8 mouse cellular contexts compared by ENCODE assay signal in genomic region chr3:114903924-114904438, GRCm38 (mm10). TPM values are rescaled to one million over a fixed set of nuclear protein-coding genes. Genes with fewer than 3 reads are reported as not detected.
DNase-seq lines count a peak whose midpoint lies in the region; ATAC-seq and TF ChIP-seq lines count a peak whose summit lies in the region.

Olfm3 (plus strand) TSS chr3:114904078.

- DNase-seq in thymus, postnatal 14 days, result peak; percentile 5
- no peak for DNase-seq in thymus, adult 2 months
- DNase-seq in cerebellum, postnatal 4 days (ENCODE audit: low spot score in 2 of 2), result peak; percentile 37 to 40
- DNase-seq in kidney, postnatal 0 days (ENCODE audit: low spot score), result peak; percentile 72
- DNase-seq in right cerebral cortex, postnatal 10 days (ENCODE audit: low spot score in 2 of 2), result peak; percentile 57 to 66
- no peak for DNase-seq in urinary bladder, postnatal 36 days (ENCODE audit: low spot score in 2 of 2)

- no peaks in the 10 kb centered on the region for H3K36me3 ChIP-seq in thymus, adult 2 months (ENCODE audit: control insufficient read depth, insufficient read depth, low read length)
- H3K36me3 ChIP-seq in kidney, postnatal 0 days (ENCODE audit: insufficient read depth, low read length), result no peaks in the 10 kb centered on the region
- no peaks in the 10 kb centered on the region for H3K36me3 ChIP-seq in limb, embryonic 15.5 days

- H3K4me1 ChIP-seq in thymus, adult 2 months (replicated peaks; ENCODE audit: control insufficient read depth, insufficient read depth, low read length), result no peaks in the 10 kb centered on the region
- no peaks in the 10 kb centered on the region for H3K4me1 ChIP-seq in kidney, postnatal 0 days (replicated peaks; ENCODE audit: insufficient read depth, low read length)
- peaks cover 6% of the 10 kb centered on the region; the same call in 1 of the 2 replicates for H3K4me1 ChIP-seq in limb, embryonic 15.5 days

- no peak within 1 kb of the TSS for H3K4me2 ChIP-seq in kidney, postnatal 0 days (ENCODE audit: low read length)
- H3K4me2 ChIP-seq in limb, embryonic 15.5 days, result peak within 1 kb of the TSS; percentile 34

- no peak within 1 kb of the TSS for H3K27ac ChIP-seq in thymus, adult 2 months (ENCODE audit: control insufficient read depth, insufficient read depth, low read length)
- H3K27ac ChIP-seq in kidney, postnatal 0 days, result no peak within 1 kb of the TSS
- H3K27ac ChIP-seq in limb, embryonic 15.5 days, result no peak within 1 kb of the TSS

- 10% methylated on average over 21 of the region's 21 CpGs for WGBS in thymus, adult 2 months
- 7% methylated on average over 21 of the region's 21 CpGs for WGBS in kidney, postnatal 0 days
- WGBS in limb, embryonic 15.5 days, result 6% methylated on average over 21 of the region's 21 CpGs

- H3K27me3 ChIP-seq in thymus, adult 2 months (ENCODE audit: control insufficient read depth, insufficient read depth, low read length), result no peaks in the 10 kb centered on the region
- H3K27me3 ChIP-seq in kidney, postnatal 0 days (ENCODE audit: insufficient read depth, low read length), result no peaks in the 10 kb centered on the region
- peaks cover 11% of the 10 kb centered on the region for H3K27me3 ChIP-seq in limb, embryonic 15.5 days

- peak; percentile 65 for ATAC-seq in granulocyte monocyte progenitor cell, adult 5-6 weeks (replicated peaks; ENCODE audit: poor library complexity, severe bottlenecking)
- peak; percentile 68; the same call in 1 of the 2 replicates for ATAC-seq in kidney, postnatal 0 days (replicated peaks; ENCODE audit: low FRiP score, low read depth)
- no peak for ATAC-seq in limb, embryonic 15.5 days (ENCODE audit: insufficient number of reproducible peaks, low FRiP score, low TSS enrichment, low read depth)

- TF ChIP-seq CTCF in thymus, adult 2 months (IDR thresholded peaks at IDR 0.05; ENCODE audit: borderline replicate concordance, control insufficient read depth, extremely low read depth, insufficient read depth, low read length, poor library complexity), result no peak
- TF ChIP-seq CTCF in kidney, postnatal 0 days (IDR thresholded peaks at IDR 0.05; ENCODE audit: low read depth), result no peak

- H3K9ac ChIP-seq in kidney, postnatal 0 days (ENCODE audit: low read depth, low read length), result no peak within 1 kb of the TSS
- no peak within 1 kb of the TSS for H3K9ac ChIP-seq in limb, embryonic 15.5 days

- no peak for TF ChIP-seq POLR2A in thymus, adult 2 months (IDR thresholded peaks at IDR 0.05; ENCODE audit: control insufficient read depth, extremely low read depth, insufficient read depth, low read length, poor library complexity)

- no peak within 1 kb of the TSS for H3K4me3 ChIP-seq in thymus, adult 2 months (ENCODE audit: control insufficient read depth, insufficient read depth, low read length)
- no peak within 1 kb of the TSS for H3K4me3 ChIP-seq in kidney, postnatal 0 days (replicated peaks; ENCODE audit: low read depth, low read length)
- 0 out of 2 replicates have a peak within 1 kb of the TSS, but pooled peaks have one; percentile 10 for H3K4me3 ChIP-seq in limb, embryonic 15.5 days

- no peaks in the 10 kb centered on the region for H3K9me3 ChIP-seq in kidney, postnatal 0 days (replicated peaks; ENCODE audit: low read length)
- no peaks in the 10 kb centered on the region for H3K9me3 ChIP-seq in limb, embryonic 15.5 days

RNA-seq across cellular contexts. Expression of gene Olfm3, which starts in this region (rescaled TPM):
- 0.04 and 0.07 TPM in 2 replicates for polyA plus RNA-seq in thymus, adult 2 months (2012; rRNA removed)
- not detected in 2 replicates for total RNA-seq in granulocyte monocyte progenitor cell, adult 5-6 weeks (2014; fragmentation: Nextera tagmentation)
- total RNA-seq in granulocyte monocyte progenitor cell, adult 5-6 weeks (2017), result not detected in 2 replicates
- polyA plus RNA-seq in kidney, postnatal 0 days (2015; fragmentation: Nextera tagmentation; extraction: Ambion mirVana), result 0.16 and 0.17 TPM in 2 replicates
- 0.09 and 0.17 TPM in 2 replicates for polyA plus RNA-seq in limb, embryonic 15.5 days (2015; fragmentation: Nextera tagmentation; extraction: Ambion mirVana)

Comparison
In these comparisons a context has a peak if more than half of its experiments do, and no peak if none do; other contexts are left out.
1. DNase-seq: peak in thymus, postnatal 14 days (single experiment), cerebellum, postnatal 4 days (2 of 2) and right cerebral cortex, postnatal 10 days (2 of 2); none in thymus, adult 2 months (single experiment) and urinary bladder, postnatal 36 days (0 of 2).
2. Peak in ATAC-seq in granulocyte monocyte progenitor cell, adult 5-6 weeks; RNA of the gene not detected or under 1 TPM.
3. Peak in DNase-seq and ATAC-seq in kidney, postnatal 0 days; RNA of the gene not detected or under 1 TPM.